Mouse (Mus musculus) embryonic facial prominence, embryonic 13.5 days (tissue): ENCODE data around the gene Uso1. TPM values are rescaled to one million over a fixed set of nuclear protein-coding genes. Genes with fewer than 3 reads are reported as not detected.

ENCODE experiments used
- ATAC-seq: fragments of 200-750 bp; cut with Nextera tagmentation; 2 replicates; pipeline ENCODE4 v1.8.0; 2017; ENCODE audit warnings: low read depth; ENCODE audit not compliant: insufficient number of reproducible peaks, insufficient read depth, low FRiP score, low TSS enrichment
- H3K27ac ChIP-seq: fragments of 300-500 bp; sonication (generic); 2 replicates; pipeline ENCODE4 v1.5.1; 2015; ENCODE audit warnings: moderate library complexity, mild to moderate bottlenecking, inconsistent platforms
- H3K27me3 ChIP-seq: fragments of 300-500 bp; sonication (generic); 2 replicates; pipeline ENCODE4 v1.6.1; 2015; ENCODE audit warnings: mild to moderate bottlenecking, inconsistent platforms
- H3K36me3 ChIP-seq: fragments of 300-500 bp; sonication (generic); 2 replicates; pipeline ENCODE4 v1.6.1; 2015; ENCODE audit warnings: mild to moderate bottlenecking, inconsistent platforms
- H3K4me1 ChIP-seq: fragments of 300-500 bp; sonication (generic); 2 replicates; pipeline ENCODE4 v1.6.1; 2015; ENCODE audit warnings: inconsistent platforms
- H3K4me2 ChIP-seq: fragments of 300-500 bp; sonication (generic); 2 replicates; pipeline ENCODE4 v1.6.1; 2015; ENCODE audit warnings: moderate library complexity, mild to moderate bottlenecking, inconsistent platforms
- H3K4me3 ChIP-seq: fragments of 300-500 bp; sonication (generic); 2 replicates; pipeline ENCODE4 v1.5.1; 2015; ENCODE audit warnings: mild to moderate bottlenecking, inconsistent platforms
- H3K9ac ChIP-seq: fragments of 300-500 bp; sonication (generic); 2 replicates; pipeline ENCODE4 v1.6.1; 2015; ENCODE audit warnings: mild to moderate bottlenecking, inconsistent platforms
- H3K9me3 ChIP-seq: fragments of 300-500 bp; sonication (generic); 2 replicates; pipeline ENCODE4 v1.6.1; 2016; ENCODE audit warnings: inconsistent platforms
- WGBS: fragments of 180-500 bp; shearing (Covaris S2); methylation state at CpG from one replicate; pipeline ENCODE4 v1.1.7; 2015; ENCODE audit warnings: mixed read lengths; 5-methylcytosine and 5-hydroxymethylcytosine counted together
- polyA plus RNA-seq: library from polyadenylated mRNA; unstranded; fragments of >200 nt; fragmentation: Nextera tagmentation; extraction: Ambion mirVana; gene quantifications from 2 replicates; pipeline ENCODE4 v1.2.1, GENCODE M21; 2015

Uso1 gene
- polyA plus RNA-seq, 1 experiment from 2014 or later: 45.4 TPM

GRCm38 (mm10) chr5:92252031-92252430 lies 114.3 kb downstream of the Uso1 start:
- 89% methylated on average over 6 of the region's 6 CpGs for WGBS
- H3K4me3 ChIP-seq: no peak overlapping the region
- H3K9me3 ChIP-seq: peaks cover 7% of the 10 kb centered on the region; the same call in 1 of the 2 replicates
- H3K36me3 ChIP-seq: no peaks in the 10 kb centered on the region
- H3K9ac ChIP-seq: no peak overlapping the region
- H3K4me1 ChIP-seq: peaks cover 5% of the 10 kb centered on the region; the same call in 1 of the 2 replicates
- H3K4me2 ChIP-seq: no peak overlapping the region
- H3K27me3 ChIP-seq: no peaks in the 10 kb centered on the region
- H3K27ac ChIP-seq: no peak overlapping the region
- no peak for ATAC-seq

Other genes with a start within 250 kb of the Uso1 start
- gene Rchy1, start 174.9 kb upstream of the Uso1 start, polyA plus RNA-seq: 81.5 and 89.2 TPM in 2 replicates
- not detected in 2 replicates for gene Odaph, start 150.5 kb upstream of the Uso1 start, polyA plus RNA-seq
- 1.3 and 1.4 TPM in 2 replicates for gene Cdkl2, start 94.1 kb upstream of the Uso1 start, polyA plus RNA-seq
- 202 and 213 TPM in 2 replicates for gene G3bp2, start 54.2 kb upstream of the Uso1 start, polyA plus RNA-seq
- gene U90926, start 77.5 kb downstream of the Uso1 start, polyA plus RNA-seq: not detected in 2 replicates
- 0.39 TPM in 1 of 2 replicates, not detected in the other for gene Ppef2, start 118.3 kb downstream of the Uso1 start, polyA plus RNA-seq
- gene Naaa, start 140.2 kb downstream of the Uso1 start, polyA plus RNA-seq: 8.7 and 10.2 TPM in 2 replicates
- gene Sdad1, start 172.5 kb downstream of the Uso1 start, polyA plus RNA-seq: 41.0 and 44.8 TPM in 2 replicates
- gene Cxcl9, start 190.1 kb downstream of the Uso1 start, polyA plus RNA-seq: not detected in 2 replicates
- 2.4 and 2.5 TPM in 2 replicates for gene Art3, start 193.9 kb downstream of the Uso1 start, polyA plus RNA-seq
- 0.45 and 0.73 TPM in 2 replicates for gene Cxcl10, start 211.0 kb downstream of the Uso1 start, polyA plus RNA-seq